Mouse (Mus musculus) liver, adult 2 months (tissue): ENCODE data around the gene Gm42906. TPM values are rescaled to one million over a fixed set of nuclear protein-coding genes. Genes with fewer than 3 reads are reported as not detected.

Experiments used
- DNase-seq: peaks from one replicate; pipeline ENCODE4 v3.0.0-alpha.2; 2011; ENCODE audit warnings: low read depth, low spot score; ENCODE audit errors: extremely low read depth
- H3K27ac ChIP-seq: fragments of 200-500 bp; replicated peaks from 2 replicates; pipeline ENCODE4 v1.5.1; 2012; ENCODE audit warnings: low read depth, mild to moderate bottlenecking, control low read depth, inconsistent platforms, low read length; ENCODE audit not compliant: insufficient read depth
- H3K27me3 ChIP-seq: fragments of 200-500 bp; 2 replicates; pipeline ENCODE4 v1.6.1; 2012; ENCODE audit warnings: mild to moderate bottlenecking, moderate library complexity, low read length, inconsistent platforms; ENCODE audit not compliant: control insufficient read depth, insufficient read depth
- H3K36me3 ChIP-seq: fragments of 200-500 bp; 2 replicates; pipeline ENCODE4 v1.6.1; 2012; ENCODE audit warnings: low read length, inconsistent platforms; ENCODE audit not compliant: control insufficient read depth, insufficient read depth
- H3K4me1 ChIP-seq: fragments of 200-500 bp; 2 replicates; pipeline ENCODE4 v1.6.1; 2011; ENCODE audit warnings: low read length; ENCODE audit not compliant: control insufficient read depth, insufficient read depth
- H3K4me3 ChIP-seq: fragments of 200-500 bp; 2 replicates; pipeline ENCODE4 v1.5.1; 2011; ENCODE audit warnings: low read depth, mild to moderate bottlenecking, control low read depth, low read length, moderate library complexity; ENCODE audit not compliant: insufficient read depth
- H3K79me2 ChIP-seq: fragments of 200-500 bp; 2 replicates; pipeline ENCODE4 v1.6.1; 2012; ENCODE audit warnings: inconsistent platforms, mild to moderate bottlenecking, low read length, moderate library complexity; ENCODE audit not compliant: control insufficient read depth, insufficient read depth
- H3K9ac ChIP-seq: fragments of 200-500 bp; 2 replicates; pipeline ENCODE4 v1.6.1; 2012; ENCODE audit warnings: low read depth, mild to moderate bottlenecking, control low read depth, inconsistent platforms, low read length
- CTCF ChIP-seq: fragments of 200-500 bp; IDR thresholded peaks from 2 replicates; pipeline ENCODE4 v1.5.1; 2011; ENCODE audit warnings: low read depth, low read length, control low read depth
- POLR2A ChIP-seq: fragments of 200-500 bp; IDR thresholded peaks from 2 replicates; pipeline ENCODE4 v1.6.1; 2011; ENCODE audit warnings: low read length, control low read depth; ENCODE audit not compliant: insufficient read depth; ENCODE audit errors: extremely low read depth
- WGBS: fragments of 180-500 bp; shearing (Covaris S2); methylation state at CpG from one replicate; pipeline ENCODE4 v1.1.7; 2018; 5-methylcytosine and 5-hydroxymethylcytosine counted together
- polyA plus RNA-seq: library from polyadenylated mRNA; depleted of rRNA; stranded (reverse); fragments of >200 nt; gene quantifications from 2 replicates; pipeline ENCODE4 v1.2.3, GENCODE M21; 2012
- total RNA-seq: library from RNA; depleted of rRNA; stranded (reverse); fragments of >200 nt; gene quantifications from 2 replicates; pipeline ENCODE4 v1.2.3, GENCODE M21; 2014

The Gm42906 gene
- total and polyA plus RNA-seq, 2 experiments, result not detected

DNA sequence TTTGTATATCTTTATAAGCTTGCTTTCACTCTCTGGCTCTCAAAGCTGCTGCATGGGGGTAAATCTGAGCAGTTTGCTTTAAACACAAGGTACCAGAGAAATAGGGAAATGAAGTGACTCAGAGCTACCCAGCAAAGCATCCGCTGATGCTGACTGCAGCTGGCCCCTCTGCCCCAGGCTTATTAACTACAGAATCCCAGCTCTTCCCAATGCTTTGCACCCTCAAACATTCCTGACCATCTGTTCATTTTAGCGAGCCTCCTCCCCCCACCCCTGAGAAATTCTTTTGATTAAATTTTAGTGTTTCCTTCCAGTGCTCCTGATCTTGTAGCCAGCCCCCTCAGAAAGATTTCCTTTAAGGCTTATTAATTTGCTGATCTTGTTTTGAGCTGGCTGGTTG, 24.4 kb downstream of the Gm42906 start:
- Histone ChIP-seq H3K36me3 (no peaks in the 10 kb centered on the region), H3K27me3 (no peaks in the 10 kb centered on the region), H3K79me2 (no peaks in the 10 kb centered on the region), H3K4me1 (peaks cover 4% of the 10 kb centered on the region; the same call in 1 of the 2 replicates), H3K9ac (no peak overlapping the region), H3K27ac (no peak overlapping the region), H3K4me3 (no peak overlapping the region)
- DNase-seq, result no peak
- no peak for TF ChIP-seq CTCF
- no peak for TF ChIP-seq POLR2A
- 86% methylated on average over 2 of the region's 2 CpGs for WGBS

- TF ChIP-seq POLR2A (no peak), CTCF (no peak)
Measured at GRCm38 (mm10) chr5:151400557-151400944, 27.4 kb downstream of the Gm42906 start.

GRCm38 (mm10) chr5:151399918-151400556, 27.9 kb downstream of the Gm42906 start:
- DNase-seq, result no peak
- Histone ChIP-seq H3K36me3 (no peaks in the 10 kb centered on the region), H3K27me3 (no peaks in the 10 kb centered on the region), H3K4me3 (no peak overlapping the region), H3K27ac (no peak overlapping the region), H3K9ac (no peak overlapping the region), H3K4me1 (no peaks in the 10 kb centered on the region), H3K79me2 (no peaks in the 10 kb centered on the region)
- 86% methylated on average over 7 of the region's 7 CpGs for WGBS
- TF ChIP-seq POLR2A, result no peak
- TF ChIP-seq CTCF, result no peak

More at GRCm38 (mm10) chr5:151400557-151400944, 27.4 kb downstream of the Gm42906 start:
- H3K9ac ChIP-seq, result no peak overlapping the region
- DNase-seq, result no peak
- H3K4me1 ChIP-seq, result no peaks in the 10 kb centered on the region
- no peaks in the 10 kb centered on the region for H3K36me3 ChIP-seq
- no peak overlapping the region for H3K4me3 ChIP-seq
- H3K79me2 ChIP-seq, result no peaks in the 10 kb centered on the region
- WGBS, result 91% methylated on average over 2 of the region's 2 CpGs
- H3K27ac ChIP-seq, result no peak overlapping the region
- H3K27me3 ChIP-seq, result no peaks in the 10 kb centered on the region

DNA sequence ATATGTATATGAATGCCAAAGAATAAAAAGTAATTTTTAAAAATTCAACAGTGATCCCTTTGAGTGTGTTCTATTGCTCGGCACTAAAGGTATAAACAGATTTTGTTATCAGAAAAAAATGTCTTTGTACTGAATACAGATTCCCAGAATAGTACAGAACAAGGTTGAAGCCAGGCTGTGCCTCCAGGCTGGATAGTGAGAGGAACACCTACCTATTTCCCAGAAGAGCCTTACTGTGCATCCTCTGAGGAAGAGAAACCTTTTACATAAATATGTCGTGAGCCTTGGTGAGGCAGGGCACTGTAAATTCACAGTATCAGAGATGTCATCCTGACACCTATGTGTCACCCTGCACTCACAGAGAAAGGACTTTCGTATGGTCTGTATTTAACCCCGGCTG, 31.8 kb downstream of the Gm42906 start:
- H3K4me3 ChIP-seq, result no peak overlapping the region
- WGBS, result 90% methylated on average over 4 of the region's 4 CpGs

DNA sequence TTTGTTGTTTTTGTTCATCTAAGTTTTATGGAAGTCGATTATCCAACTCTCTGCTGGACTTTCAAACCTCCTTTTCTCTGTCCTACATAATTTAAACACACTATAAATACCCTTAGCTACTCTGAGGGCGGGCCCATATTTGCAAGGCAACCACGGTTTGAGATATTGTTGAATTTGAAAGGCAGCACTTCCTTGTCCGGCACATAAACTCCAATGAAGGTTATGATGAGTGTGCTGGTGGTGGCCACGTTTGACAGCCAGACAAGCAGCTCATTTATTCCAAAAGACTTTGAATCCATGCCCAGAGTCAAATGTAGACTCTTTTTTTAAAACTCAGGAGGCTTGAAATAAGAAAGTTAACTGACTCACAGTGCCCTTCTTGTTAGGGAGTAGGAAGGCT, 33.3 kb downstream of the Gm42906 start:
- Histone ChIP-seq H3K4me1 (peaks cover 10% of the 10 kb centered on the region; the same call in 1 of the 2 replicates), H3K27me3 (no peaks in the 10 kb centered on the region), H3K4me3 (no peak overlapping the region), H3K79me2 (no peaks in the 10 kb centered on the region), H3K27ac (no peak overlapping the region), H3K36me3 (no peaks in the 10 kb centered on the region), H3K9ac (no peak overlapping the region)
- TF ChIP-seq POLR2A, result no peak
- TF ChIP-seq CTCF, result no peak
- 73% methylated on average over 5 of the region's 5 CpGs for WGBS
- no peak for DNase-seq

More for the DNA sequence above, 31.8 kb downstream of the Gm42906 start:
- Histone ChIP-seq H3K27me3 (no peaks in the 10 kb centered on the region), H3K9ac (no peak overlapping the region), H3K36me3 (no peaks in the 10 kb centered on the region), H3K27ac (no peak overlapping the region), H3K79me2 (no peaks in the 10 kb centered on the region), H3K4me1 (peaks cover 10% of the 10 kb centered on the region; the same call in 1 of the 2 replicates)
- TF ChIP-seq POLR2A, result no peak
- TF ChIP-seq CTCF, result no peak
- no peak for DNase-seq

DNA sequence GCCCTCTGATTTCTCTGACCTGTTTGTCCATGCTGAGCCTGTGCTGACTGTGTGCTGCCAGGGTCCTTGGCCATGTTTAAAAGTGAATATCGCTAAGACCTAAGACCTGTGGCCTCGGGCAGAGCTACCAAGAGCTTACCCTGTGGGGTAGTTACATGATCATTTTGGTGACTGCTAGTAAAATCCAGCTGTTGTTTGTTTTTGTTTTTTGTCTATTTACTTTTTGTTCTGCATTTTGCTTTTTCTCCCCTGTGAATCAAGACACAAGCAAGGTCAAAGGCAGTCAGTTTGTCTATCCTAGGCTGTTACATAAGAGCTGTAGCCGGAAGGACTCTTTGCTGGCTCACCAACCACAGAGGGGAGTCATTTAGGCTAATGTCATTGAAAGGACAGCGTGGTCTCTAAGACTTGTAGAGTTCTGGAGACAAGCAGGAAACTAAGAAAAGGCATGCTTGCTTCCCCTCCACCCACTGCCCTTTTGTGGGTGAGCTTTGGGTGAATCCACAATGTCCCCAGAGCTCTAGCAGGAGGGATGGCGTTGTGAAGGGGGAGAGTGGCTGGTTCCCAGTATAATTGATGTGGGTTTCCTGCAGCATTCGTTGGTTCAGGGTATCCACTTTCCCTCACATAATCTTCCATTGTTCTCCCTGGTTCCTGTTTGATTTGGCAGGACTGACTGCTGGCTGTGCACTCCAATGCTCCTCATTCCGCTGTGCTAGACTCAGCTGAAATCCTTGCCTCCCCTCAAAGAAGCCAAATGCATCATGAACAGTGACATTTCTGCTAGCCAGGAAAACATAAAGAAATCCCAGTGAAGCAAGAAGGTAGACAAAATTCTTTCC, 33.9 kb downstream of the Gm42906 start:
- WGBS, result 37% methylated on average over 7 of the region's 7 CpGs
- H3K79me2 ChIP-seq, result no peaks in the 10 kb centered on the region
- H3K27ac ChIP-seq, result peak overlapping the region; percentile 63
- peaks cover 10% of the 10 kb centered on the region; the same call in 1 of the 2 replicates for H3K4me1 ChIP-seq
- H3K36me3 ChIP-seq, result no peaks in the 10 kb centered on the region
- H3K27me3 ChIP-seq, result no peaks in the 10 kb centered on the region
- no peak overlapping the region for H3K4me3 ChIP-seq
- no peak overlapping the region for H3K9ac ChIP-seq
- DNase-seq, result peak; percentile 65
- TF ChIP-seq CTCF (no peak), POLR2A (no peak)
